Mouse (Mus musculus) heart, adult 2 months (tissue): ENCODE results near the gene BC048671. TPM values are rescaled to one million over a fixed set of nuclear protein-coding genes. Genes with fewer than 3 reads are reported as not detected.

Experiments
- DNase-seq, 2 experiments: peaks; one replicate each; pipeline ENCODE4 v3.0.0; 2021
- H3K27ac ChIP-seq: fragments of 200-600 bp; 2 replicates; pipeline ENCODE4 v1.8.1; 2022
- H3K27me3 ChIP-seq: fragments of 200-500 bp; 2 replicates; pipeline ENCODE4 v1.6.1; 2012; ENCODE audit warnings: mild to moderate bottlenecking, low read length, inconsistent platforms, mixed read lengths; ENCODE audit not compliant: control insufficient read depth, insufficient read depth
- H3K36me3 ChIP-seq: fragments of 200-500 bp; 2 replicates; pipeline ENCODE4 v1.6.1; 2012; ENCODE audit warnings: low read length, inconsistent platforms; ENCODE audit not compliant: control insufficient read depth, insufficient read depth
- H3K4me1 ChIP-seq: fragments of 200-500 bp; 2 replicates; pipeline ENCODE4 v1.6.1; 2011; ENCODE audit warnings: low read length; ENCODE audit not compliant: control insufficient read depth, insufficient read depth
- H3K4me3 ChIP-seq: fragments of 200-600 bp; 2 replicates; pipeline ENCODE4 v1.8.1; 2022
- H3K79me2 ChIP-seq: fragments of 200-500 bp; replicated peaks from 2 replicates; pipeline ENCODE4 v1.6.1; 2012; ENCODE audit warnings: mild to moderate bottlenecking, inconsistent platforms, low read length, moderate library complexity, mixed read lengths; ENCODE audit not compliant: control insufficient read depth, insufficient read depth
- H3K9ac ChIP-seq: fragments of 200-500 bp; 2 replicates; pipeline ENCODE4 v1.6.1; 2012; ENCODE audit warnings: low read depth, mild to moderate bottlenecking, control low read depth, inconsistent platforms, low read length, mixed read lengths
- CTCF ChIP-seq: fragments of 200-600 bp; IDR thresholded peaks from 2 replicates; pipeline ENCODE4 v1.8.1; 2022; ENCODE audit warnings: antibody characterized with exemption, mild to moderate bottlenecking, moderate library complexity
- EP300 ChIP-seq: fragments of 200-500 bp; IDR thresholded peaks from 2 replicates; pipeline ENCODE4 v1.6.1; 2011; ENCODE audit warnings: low read depth, low read length, control low read depth; ENCODE audit not compliant: insufficient read depth
- POLR2A ChIP-seq: fragments of 200-500 bp; IDR thresholded peaks from 2 replicates; pipeline ENCODE4 v1.6.1; 2011; ENCODE audit warnings: mild to moderate bottlenecking, low read depth, low read length, control low read depth; ENCODE audit not compliant: insufficient read depth
- WGBS: fragments of 180-500 bp; shearing (Covaris S2); methylation state at CpG from one replicate; pipeline ENCODE4 v1.1.7; 2018; 5-methylcytosine and 5-hydroxymethylcytosine counted together
- intact Hi-C: fragments of 180-260 bp; cut with DNase I; formaldehyde crosslinking; loops from one replicate; pipeline ENCODE4 v1.15.1; 2025
- polyA plus RNA-seq: library from polyadenylated mRNA; depleted of rRNA; stranded (reverse); fragments of >200 nt; gene quantifications from 2 replicates; pipeline ENCODE4 v1.2.3, GENCODE M21; 2012; rRNA removed
- total RNA-seq, 2 experiments: library from RNA; stranded (reverse); gene quantifications; 2 replicates each; pipeline ENCODE4 v1.2.3; 2021

Gene BC048671
- total and polyA plus RNA-seq, 3 experiments = 0.27 TPM; not detected in 2

- H3K4me3 ChIP-seq = no peak overlapping the region
- no peaks in the 10 kb centered on the region for H3K36me3 ChIP-seq
- DNase-seq = no peak
- 78% methylated on average over 4 of the region's 4 CpGs for WGBS
- H3K9ac ChIP-seq = no peak overlapping the region
- intact Hi-C loops = no loop called here
- no peaks in the 10 kb centered on the region for H3K4me1 ChIP-seq
- no peak for TF ChIP-seq EP300
- no peak for TF ChIP-seq CTCF
- TF ChIP-seq POLR2A = no peak
- H3K27ac ChIP-seq = no peak overlapping the region
- H3K79me2 ChIP-seq = no peaks in the 10 kb centered on the region
- H3K27me3 ChIP-seq = no peaks in the 10 kb centered on the region
Observed at GRCm38 (mm10) chr6:90347183-90347582, 46.2 kb downstream of the BC048671 start.

- Histone ChIP-seq H3K4me3 (no peak overlapping the region), H3K27ac (no peak overlapping the region), H3K79me2 (no peaks in the 10 kb centered on the region), H3K27me3 (no peaks in the 10 kb centered on the region), H3K4me1 (no peaks in the 10 kb centered on the region), H3K9ac (no peak overlapping the region), H3K36me3 (no peaks in the 10 kb centered on the region)
- TF ChIP-seq CTCF (no peak), POLR2A (no peak), EP300 (no peak)
- intact Hi-C loops = no loop called here
- WGBS = 52% methylated on average over 4 of the region's 4 CpGs
- no peak for DNase-seq
Observed at GRCm38 (mm10) chr6:90348500-90348899, 47.5 kb downstream of the BC048671 start.

- Histone ChIP-seq H3K36me3 (no peaks in the 10 kb centered on the region), H3K9ac (no peak overlapping the region), H3K27me3 (no peaks in the 10 kb centered on the region), H3K27ac (no peak overlapping the region), H3K4me3 (no peak overlapping the region), H3K4me1 (no peaks in the 10 kb centered on the region), H3K79me2 (no peaks in the 10 kb centered on the region)
- TF ChIP-seq POLR2A (no peak), CTCF (no peak), EP300 (no peak)
- DNase-seq = no peak
- 62% methylated on average over 2 of the region's 2 CpGs for WGBS
- intact Hi-C loops = no loop called here
Observed at GRCm38 (mm10) chr6:90350011-90350410, 49.0 kb downstream of the BC048671 start.

Other genes with a start within 250 kb of the BC048671 start
- gene Vmn1r49, start 222.7 kb upstream of the BC048671 start, total RNA-seq = not detected
- not detected in 2 replicates for gene Vmn1r49, start 222.7 kb upstream of the BC048671 start, polyA plus RNA-seq
- not detected for gene Vmn1r50, start 199.8 kb upstream of the BC048671 start, total RNA-seq
- not detected in 2 replicates for gene Vmn1r50, start 199.8 kb upstream of the BC048671 start, polyA plus RNA-seq
- gene Vmn1r51, start 178.6 kb upstream of the BC048671 start, total RNA-seq = not detected
- not detected in 2 replicates for gene Vmn1r51, start 178.6 kb upstream of the BC048671 start, polyA plus RNA-seq
- not detected for gene Vmn1r52, start 126.4 kb upstream of the BC048671 start, total RNA-seq
- not detected in 2 replicates for gene Vmn1r52, start 126.4 kb upstream of the BC048671 start, polyA plus RNA-seq
- gene V1ra8, start 98.4 kb upstream of the BC048671 start, total RNA-seq = not detected
- not detected in 2 replicates for gene V1ra8, start 98.4 kb upstream of the BC048671 start, polyA plus RNA-seq
- gene Vmn1r53, start 76.8 kb upstream of the BC048671 start, total RNA-seq = not detected
- not detected in 2 replicates for gene Vmn1r53, start 76.8 kb upstream of the BC048671 start, polyA plus RNA-seq
- not detected for gene Vmn1r54, start 54.9 kb upstream of the BC048671 start, total RNA-seq
- not detected in 2 replicates for gene Vmn1r54, start 54.9 kb upstream of the BC048671 start, polyA plus RNA-seq
- not detected for gene Chst13, start 24.0 kb downstream of the BC048671 start, total RNA-seq
- gene Chst13, start 24.0 kb downstream of the BC048671 start, polyA plus RNA-seq = 0.12 TPM in 1 of 2 replicates, not detected in the other
- gene Uroc1, start 32.1 kb downstream of the BC048671 start, total RNA-seq = not detected
- gene Uroc1, start 32.1 kb downstream of the BC048671 start, polyA plus RNA-seq = 0.12 TPM in 1 of 2 replicates, not detected in the other
- 10 to 100 TPM; 12.6 to 14.6 TPM for gene Zxdc, start 68.3 kb downstream of the BC048671 start, total RNA-seq
- 8.4 and 10.8 TPM in 2 replicates for gene Zxdc, start 68.3 kb downstream of the BC048671 start, polyA plus RNA-seq
- under 1 TPM; 0.16 to 0.18 TPM for gene Cfap100, start 127.6 kb downstream of the BC048671 start, total RNA-seq
- 0.44 and 0.80 TPM in 2 replicates for gene Cfap100, start 127.6 kb downstream of the BC048671 start, polyA plus RNA-seq
- 10 to 100 TPM; 64.7 to 67.4 TPM for gene Klf15, start 161.4 kb downstream of the BC048671 start, total RNA-seq
- gene Klf15, start 161.4 kb downstream of the BC048671 start, polyA plus RNA-seq = 54.7 and 60.2 TPM in 2 replicates
- 1 to 10 TPM; 2.5 to 3.7 TPM for gene Aldh1l1, start 185.2 kb downstream of the BC048671 start, total RNA-seq
- gene Aldh1l1, start 185.2 kb downstream of the BC048671 start, polyA plus RNA-seq = 3.2 and 7.5 TPM in 2 replicates